Mouse (Mus musculus) thymus, adult 2 months (tissue): ENCODE results near the gene Wdr46.

ENCODE experiments used
- CTCF ChIP-seq: fragments of 200-500 bp; IDR thresholded peaks from 2 replicates; pipeline ENCODE4 v1.5.1; 2012; ENCODE audit warnings: mild to moderate bottlenecking, control low read depth, low read length, moderate library complexity, borderline replicate concordance; ENCODE audit not compliant: control insufficient read depth, poor library complexity, insufficient read depth; ENCODE audit errors: extremely low read depth
- POLR2A ChIP-seq: fragments of 200-500 bp; IDR thresholded peaks from 2 replicates; pipeline ENCODE4 v1.6.1; 2012; ENCODE audit warnings: mild to moderate bottlenecking, low read length, control low read depth, moderate library complexity; ENCODE audit not compliant: control insufficient read depth, poor library complexity, insufficient read depth; ENCODE audit errors: extremely low read depth

DNA sequence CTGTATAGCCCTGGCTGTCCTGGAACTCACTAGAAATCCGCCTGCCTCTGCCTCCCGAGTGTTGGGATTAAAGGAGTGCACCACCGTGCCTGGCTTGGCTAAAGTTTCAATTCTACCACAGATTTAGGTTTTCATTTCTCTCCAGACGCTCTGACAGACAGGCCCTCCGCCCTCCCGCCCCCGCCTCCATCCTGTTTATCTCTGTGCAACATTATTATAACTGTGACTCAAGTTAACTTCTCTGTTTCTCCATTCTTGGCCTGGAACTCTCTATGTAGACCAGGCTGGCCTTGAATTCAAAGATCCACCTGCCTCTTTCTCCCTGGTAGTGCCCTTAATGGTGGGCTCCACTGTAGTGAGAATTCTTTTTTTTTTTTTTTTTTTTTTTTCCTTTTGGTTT is 38.0 kb upstream of the Wdr46 start:
- TF ChIP-seq CTCF (no peak), POLR2A (no peak)
